Mouse (Mus musculus) brain, embryonic 18.5 days (tissue): ENCODE data around the gene Eif6.
A peak's percentile ranks its signal among the peaks of the same experiment; 100 is the strongest.

ENCODE experiments used
- DNase-seq: peaks from one replicate; pipeline ENCODE4 v3.0.0-alpha.2; 2012; ENCODE audit warnings: low read depth, low spot score

Gene Eif6

DNA sequence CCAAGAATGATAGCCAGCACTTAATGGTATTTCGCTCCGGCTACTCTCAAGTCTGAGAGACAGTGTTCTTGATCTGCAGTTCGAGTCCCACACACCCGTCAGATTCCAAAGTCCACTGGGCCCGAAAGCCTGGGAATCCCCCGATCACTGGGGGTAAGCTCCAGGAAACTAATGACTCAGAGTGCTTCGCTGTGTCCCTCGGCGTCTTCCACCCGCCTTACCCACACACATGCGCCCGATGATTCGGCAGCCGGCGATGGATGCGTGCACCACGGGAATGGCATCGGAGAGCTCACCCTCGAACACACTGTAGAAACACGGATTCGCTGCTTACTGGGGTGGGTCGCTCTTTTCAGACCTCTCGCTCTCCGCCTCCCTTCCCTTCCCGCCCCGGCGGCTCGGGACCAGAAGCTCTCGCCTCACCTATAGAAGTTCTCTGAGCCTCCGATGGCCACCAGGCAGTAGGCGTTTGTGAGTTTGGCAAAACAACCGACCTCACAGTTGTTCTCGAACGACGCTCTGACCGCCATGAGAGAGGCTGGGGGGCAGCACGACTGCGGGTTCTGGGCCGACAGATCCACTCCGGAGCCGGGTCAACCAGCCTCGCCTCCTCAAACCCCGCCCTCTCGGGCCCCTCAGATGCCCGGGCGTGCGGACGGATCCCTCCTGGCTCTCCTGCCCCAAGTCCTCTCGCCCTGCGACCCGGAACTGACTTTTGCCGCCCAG, 658 bp downstream of the Eif6 start:
- no peak for DNase-seq

DNA sequence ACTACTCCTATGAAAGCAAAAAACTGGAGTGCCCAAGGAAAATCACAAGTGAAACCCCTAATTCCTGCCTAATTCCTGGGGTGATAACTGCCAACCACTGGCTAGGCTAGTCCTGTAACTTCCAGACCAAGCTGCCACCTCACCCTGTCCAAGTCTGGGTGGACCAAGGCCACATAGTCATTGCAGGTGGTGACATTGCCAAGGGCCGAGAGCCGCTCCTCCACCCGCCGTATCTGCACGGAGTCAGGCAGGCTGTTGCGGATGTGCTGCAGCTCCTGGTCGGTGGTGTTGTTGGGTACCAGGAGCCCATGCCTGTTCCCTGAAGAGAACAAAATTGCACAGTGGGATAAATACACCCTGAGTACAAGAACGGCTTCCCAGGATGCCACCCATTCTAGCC, 3.0 kb downstream of the Eif6 start:
- DNase-seq = no peak

DNA sequence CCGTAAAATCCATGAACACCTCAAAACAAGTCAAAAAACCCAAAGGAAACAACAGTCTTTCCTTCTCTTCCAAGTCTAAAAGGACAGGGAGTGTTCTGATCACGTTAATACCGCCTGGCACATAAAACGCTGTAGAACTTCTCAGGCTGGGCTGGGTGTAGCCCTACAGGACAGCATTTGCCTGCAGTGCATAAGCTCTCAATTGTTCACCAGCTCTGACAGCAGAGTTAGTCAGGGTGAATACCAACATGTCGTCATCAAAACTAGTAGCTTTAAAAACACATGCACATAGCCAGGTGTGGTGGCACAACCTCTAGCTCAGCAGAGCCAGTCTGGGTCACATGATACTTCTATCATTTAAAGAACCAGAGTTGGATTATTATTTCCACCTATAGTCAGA, 5.9 kb downstream of the Eif6 start:
- no peak for DNase-seq

DNA sequence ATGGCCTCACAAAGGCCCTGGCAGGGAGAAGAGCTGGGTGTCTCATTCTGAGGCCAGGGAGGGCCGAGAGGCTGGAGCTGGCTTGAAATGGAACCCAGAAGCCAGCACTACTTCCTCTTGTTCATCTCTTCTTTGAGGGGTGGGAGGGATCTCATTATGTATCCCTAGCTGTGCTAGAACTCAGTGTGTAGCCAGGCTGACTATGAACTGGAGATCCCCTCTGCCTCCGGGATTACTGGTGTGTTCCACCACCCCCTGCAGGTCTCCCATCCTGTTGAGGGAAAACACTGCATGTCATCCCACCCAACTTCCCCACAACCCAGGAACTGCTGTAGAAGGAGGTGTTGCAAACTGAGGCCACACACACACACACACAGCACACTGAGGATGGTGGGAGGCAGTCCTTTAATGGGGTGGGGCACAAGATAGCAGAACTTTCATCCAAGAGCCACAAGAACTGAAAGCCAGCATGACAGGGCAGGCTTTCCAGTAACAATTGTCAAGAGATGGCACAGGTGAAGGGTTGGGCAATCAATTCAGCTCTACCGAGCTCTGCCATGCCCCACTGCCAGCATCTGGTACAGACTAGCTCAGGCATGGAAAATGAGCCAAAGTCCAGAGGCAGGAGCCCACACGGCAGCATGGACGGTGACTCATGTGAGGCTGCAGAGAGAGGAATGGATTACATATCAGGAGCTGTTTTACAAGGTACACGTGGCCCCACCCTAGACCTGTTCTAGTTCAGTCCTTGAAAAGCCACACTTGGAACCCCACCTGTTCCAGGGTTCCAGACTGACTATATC, 7.1 kb downstream of the Eif6 start:
- DNase-seq = no peak

DNA sequence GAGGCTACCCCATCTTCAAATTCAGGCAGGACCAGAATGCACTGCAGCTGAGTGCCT, 7.5 kb downstream of the Eif6 start, which contains the start of gene BC029722:
Gene BC029722 (minus strand): TSS at position 35 of the 57 bp plus-strand sequence.
- DNase-seq = no peak

DNA sequence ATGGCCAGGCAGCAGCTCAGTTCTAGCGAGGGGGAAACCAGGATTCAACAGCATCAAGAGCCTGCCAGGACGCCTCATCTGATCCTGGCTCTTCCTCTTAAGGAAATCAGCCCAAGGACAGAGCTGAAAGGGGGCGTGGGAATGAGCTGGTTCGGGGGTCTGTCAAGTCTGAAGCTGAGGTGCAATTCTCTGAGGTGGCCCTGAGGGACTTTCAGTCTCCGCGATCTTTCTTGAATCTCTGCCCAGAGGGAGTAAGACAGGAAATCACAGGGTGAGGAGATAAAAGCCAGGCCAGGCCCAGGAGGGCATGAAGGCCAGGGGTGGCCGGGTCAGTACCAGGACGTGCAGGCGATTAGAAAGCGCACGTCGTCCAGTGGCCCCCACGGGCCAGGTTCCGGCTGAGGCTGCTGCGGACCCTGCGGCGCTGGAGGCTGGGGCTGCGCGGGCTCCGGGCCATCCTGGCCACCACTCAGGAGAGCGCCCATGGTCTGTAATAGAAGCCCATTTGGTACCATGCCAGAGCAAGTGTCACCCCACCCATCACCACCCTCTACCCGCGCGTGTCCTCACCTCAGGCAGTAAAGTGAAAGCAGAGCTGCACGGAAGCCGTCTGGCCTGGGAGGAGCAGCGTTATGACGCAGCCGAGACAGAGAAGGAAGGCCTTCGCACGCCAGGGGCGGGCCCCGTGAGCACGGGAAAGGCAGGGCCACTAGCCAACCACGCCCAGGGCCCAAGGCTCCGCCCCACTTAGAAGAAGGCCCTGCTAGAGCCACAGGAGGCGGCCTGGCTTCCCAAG, 7.9 kb downstream of the Eif6 start:
- peak; percentile 76 for DNase-seq

DNA sequence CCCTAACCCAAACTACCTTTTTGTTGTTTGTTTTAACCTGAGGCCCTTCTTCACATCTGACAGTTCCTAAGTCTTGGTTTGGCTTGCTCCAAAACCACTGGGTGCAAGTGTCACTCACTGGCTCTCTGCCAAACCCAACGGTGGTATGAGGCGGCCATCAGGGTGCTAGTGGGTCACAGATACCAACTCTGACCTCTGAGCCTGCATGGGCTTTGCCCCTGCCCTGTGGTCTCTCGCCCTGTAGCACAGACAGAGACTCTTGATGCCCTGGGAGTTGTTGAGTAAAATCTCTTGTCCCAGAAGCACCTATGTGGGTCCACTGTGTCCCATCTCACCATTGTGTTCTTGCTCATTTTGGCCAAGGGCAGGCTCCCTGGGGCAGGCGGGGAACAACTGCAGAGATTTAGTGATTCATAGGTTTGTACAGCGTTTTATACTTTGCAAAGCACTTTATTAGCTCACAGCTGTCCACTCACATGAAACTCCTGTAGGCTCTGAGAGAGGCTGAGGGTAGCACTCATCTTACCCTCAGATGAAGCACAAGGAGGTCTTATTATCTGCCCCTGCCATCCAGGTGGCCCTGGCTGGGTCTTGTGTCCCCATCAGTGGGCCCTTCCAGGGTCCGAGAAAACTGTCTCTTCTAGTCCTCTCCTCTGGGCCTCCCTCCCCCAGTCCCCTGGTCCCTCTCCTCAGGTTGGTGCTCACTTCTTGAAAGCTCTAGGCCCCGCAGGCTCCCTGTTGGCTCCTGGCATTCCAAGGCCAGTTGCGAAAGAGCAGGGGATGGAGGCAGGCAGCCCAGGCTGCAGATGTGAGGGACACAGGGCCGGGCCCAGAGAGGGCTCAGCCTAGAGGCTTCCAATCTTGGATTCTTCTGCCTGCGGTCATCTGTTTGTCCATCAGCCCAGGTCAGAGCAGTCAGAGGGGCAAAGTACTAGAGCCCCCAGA, 9.2 kb downstream of the Eif6 start:
- DNase-seq = no peak

DNA sequence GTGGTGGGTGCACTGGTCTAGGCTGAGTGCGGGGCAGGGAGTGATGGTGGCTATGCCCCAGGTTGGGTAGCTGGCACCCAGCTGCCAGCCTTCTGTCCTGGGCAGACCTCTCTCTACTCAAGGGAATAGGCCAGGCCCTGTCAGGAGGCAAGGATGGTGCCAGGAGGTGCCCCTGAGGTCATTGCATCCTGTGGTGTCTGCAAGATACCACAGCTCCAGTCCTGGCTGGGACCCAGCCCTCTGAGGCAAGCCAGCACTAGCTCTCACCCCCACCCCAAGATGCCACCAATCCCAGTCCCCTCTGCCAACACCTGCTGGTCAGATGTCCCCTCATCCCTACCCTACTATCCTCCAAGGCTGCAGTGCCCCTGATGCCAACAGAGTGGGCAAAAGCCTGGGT, 10.5 kb downstream of the Eif6 start:
- DNase-seq = no peak

DNA sequence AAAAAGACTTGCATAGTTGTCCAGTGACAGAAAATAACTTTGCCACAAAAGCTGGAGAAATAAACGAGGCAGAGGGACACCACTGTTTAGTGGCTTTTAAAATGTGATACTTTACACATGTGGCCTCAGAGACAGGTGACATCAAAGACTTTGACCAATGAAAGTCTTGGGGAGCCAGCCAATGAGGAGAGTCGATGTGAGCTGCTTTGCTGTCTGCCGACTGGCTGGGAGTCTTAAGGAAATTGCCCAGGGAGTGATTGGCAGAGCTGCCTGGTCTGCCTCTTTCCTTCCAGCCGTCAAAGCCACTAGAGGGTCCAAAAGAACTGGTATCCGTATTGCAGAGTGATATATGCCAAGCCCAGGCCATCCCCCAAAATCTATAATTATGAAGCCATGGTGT, 11.9 kb downstream of the Eif6 start:
- no peak for DNase-seq

DNA sequence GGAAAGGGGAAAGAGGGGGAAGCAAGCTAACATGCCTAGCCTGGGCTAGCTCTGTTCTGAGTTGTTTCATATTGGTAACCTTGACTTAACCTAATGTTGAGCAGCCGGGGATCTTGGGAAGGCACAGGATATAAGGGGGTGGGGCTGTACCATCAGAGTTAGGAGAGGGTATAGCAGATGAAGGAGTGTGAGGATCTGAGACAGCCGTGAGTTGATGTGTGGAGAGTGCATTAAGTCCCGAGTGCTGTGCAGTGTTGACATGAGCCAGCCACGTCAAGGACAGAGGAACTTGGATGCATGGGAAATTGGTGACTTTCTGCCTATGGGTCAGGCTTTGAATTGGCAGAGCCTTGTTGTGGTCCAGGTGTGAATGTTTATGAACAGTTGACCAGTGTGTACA, 14.1 kb downstream of the Eif6 start:
- DNase-seq = no peak

DNA sequence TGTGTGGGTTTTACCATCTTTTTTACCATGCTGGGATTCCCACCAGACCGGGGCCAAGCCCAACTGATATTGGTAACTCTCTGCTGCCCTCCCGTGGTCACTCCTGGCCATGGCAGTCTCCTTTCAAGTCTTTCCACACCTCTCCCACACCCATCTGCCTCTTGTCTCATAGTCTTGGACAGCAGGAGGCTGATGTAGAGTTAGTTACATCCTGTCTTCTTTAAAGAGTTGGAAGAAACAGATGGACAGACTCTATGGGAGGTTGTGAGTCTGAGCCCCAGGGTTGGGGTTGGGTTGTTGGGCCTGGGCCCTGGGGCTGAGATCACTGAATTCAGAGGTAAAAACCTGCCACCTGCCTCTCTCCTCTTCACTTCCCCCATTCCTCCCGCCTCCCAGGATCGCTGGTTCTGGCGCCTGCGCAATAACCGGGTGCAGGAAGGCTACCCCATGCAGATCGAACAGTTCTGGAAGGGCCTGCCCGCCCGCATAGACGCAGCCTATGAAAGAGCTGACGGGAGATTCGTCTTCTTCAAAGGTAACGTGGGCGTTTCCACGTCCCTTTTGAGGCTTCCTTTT, 14.8 kb downstream of the Eif6 start:
- DNase-seq = no peak

DNA sequence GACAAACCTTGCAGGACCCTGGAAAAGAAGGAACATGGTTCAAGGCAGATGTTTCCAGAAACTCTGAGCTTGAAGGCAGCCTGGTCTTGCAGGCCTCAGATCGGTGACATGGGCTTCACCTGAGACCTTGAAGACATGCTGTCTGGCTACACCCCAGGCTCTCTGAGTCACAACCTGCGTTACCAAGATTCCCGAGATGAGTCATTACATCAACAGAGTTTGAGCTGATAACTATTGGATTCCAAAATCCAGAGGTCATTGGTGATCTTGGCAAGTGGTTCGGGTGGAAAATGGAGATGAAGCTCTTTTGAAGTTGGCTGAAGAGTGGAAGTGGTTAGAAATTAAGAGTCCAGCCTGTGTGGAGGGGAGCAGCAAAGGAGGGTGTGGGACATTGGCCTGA, 17.1 kb downstream of the Eif6 start:
- no peak for DNase-seq

DNA sequence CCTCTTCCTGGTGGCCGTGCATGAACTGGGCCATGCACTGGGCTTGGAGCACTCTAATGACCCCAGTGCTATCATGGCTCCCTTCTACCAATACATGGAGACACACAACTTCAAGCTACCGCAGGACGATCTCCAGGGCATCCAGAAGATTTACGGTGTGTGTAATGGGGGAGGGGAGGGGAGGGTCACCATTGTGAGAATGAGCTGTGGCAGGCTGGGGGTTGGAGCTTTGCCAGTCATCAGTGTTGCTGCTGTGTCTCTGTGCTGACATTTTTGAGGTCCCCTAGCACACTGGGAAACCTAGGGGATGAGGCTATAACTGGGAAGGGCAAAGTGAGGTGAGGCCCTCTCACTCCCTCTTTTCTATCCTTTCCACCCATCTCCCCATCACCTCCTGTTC, 19.3 kb downstream of the Eif6 start:
- no peak for DNase-seq

DNA sequence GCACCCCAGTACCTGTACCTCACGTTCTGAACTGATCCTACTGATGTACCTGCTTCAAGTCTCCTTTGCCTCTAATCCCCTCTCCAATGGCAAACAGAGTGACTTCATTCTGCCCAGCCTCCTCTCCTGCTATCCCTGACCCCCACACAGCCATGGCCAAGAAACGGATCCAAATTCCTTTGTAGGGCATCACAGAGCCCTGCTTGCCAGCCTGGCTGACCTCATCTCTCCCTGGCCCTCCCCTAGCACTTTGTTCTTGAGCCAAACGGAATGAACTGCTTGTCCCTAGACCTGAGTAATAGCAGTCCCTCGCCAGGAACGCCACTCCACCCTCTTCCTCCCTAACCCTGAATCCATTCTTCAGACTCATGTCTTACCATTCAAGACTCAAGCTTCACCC, 20.2 kb downstream of the Eif6 start:
- DNase-seq = no peak

DNA sequence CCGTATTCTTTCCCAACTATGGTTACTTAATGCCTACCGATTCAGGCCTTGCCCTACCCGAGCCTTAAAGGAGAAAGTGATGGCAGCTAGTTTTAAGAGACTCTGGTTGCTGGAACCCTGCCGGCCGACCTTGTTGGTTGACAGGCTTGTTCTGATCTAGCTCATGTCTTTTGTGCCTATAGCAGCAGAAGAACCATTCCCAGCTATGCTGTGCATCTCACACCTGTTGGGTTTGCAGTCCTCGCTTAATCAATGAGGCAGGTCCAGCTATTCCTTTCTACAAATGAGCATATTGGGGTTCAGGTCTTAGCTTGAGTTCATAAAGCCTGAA, 20.8 kb downstream of the Eif6 start:
- no peak for DNase-seq

DNA sequence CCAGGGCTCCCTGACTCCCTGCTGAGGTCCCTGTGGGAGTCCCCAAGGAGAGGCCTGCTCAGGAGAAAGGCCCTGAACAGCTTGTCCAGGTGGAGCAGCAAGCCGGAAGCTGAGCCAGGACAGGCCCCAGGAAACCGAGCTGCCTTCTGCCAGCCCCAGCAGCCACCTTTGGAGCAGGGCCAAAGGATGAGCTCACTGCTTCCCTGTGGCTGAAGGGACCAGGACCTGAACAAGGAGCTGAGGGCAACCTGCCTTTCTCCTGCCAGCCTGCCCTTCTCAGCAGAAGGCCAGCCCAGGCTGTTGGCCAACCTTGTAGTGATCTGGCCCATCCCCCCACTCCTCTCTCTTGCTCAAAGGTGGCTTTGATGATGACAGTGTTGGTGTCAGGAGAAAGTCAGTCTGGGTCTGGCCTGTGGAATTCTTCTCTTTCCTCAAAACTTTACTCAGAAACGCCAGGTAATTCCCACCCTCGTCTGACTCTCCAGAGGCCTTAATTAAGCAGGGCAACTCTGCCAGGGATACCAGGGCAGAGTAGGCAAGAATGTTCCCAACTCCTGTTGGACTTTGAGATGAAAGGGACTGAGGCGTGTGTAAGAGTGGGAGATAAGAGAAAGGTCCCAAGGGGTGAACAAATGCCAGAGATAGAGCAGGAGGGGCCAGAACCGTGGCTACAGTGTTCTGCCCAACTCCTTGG, 21.3 kb downstream of the Eif6 start:
- no peak for DNase-seq

DNA sequence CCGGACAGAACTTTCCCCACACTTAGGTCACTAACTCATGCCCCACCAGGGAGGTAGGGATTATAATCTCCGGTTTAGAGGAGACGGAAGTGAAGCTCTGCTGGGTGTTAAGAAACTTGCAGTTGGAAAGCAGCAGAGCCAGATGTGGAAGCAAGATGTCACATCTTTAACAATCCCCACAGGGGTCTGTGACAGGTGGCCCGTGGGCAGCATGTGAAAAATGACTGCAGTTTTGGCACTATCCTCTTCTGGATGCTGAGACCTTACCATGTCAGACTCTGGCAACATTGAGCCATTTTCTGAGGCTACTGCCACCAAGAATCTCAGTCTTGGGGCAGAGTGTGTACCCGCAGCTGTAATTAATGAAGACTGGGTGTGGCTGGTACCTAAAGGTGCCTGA, 22.7 kb downstream of the Eif6 start:
- DNase-seq = no peak

DNA sequence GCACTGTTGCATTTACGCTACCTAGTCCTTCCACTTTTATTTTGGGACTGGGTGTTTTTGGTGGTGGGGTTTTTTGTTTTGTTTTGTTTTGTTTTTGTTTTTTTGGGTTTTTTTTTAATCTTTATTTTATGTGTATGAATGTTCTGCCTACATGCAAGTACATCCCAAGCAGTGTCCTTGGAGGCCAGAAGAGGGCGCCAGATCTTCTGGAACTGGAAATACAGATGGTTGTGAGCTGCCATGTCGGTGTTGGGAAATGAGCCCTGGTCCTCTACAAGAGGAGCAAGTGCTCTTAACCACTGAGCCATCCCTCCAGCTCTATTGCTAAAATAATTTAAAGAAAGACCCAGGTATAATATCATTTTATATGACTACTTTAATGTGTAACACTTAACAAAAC, 24.0 kb downstream of the Eif6 start:
- no peak for DNase-seq

DNA sequence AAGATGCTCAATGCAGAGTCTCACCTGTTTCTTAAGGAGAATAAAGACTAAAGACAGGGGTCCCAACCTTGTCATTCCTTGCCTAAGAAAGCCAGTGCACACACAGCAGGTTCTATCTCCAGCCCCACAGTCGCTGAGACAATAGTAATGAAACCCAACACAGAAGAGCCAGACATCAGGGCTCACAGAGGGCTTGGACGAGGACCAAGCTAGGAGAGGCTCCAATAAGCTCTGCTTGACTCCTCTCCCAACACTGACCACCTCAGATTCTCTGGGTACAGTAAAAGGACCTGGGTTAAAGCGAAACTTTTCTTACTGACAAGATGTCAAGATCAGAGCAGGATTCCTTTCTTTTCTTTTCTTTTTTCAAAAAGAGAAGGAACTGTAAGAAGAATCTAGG, 28.1 kb downstream of the Eif6 start:
- DNase-seq = no peak

DNA sequence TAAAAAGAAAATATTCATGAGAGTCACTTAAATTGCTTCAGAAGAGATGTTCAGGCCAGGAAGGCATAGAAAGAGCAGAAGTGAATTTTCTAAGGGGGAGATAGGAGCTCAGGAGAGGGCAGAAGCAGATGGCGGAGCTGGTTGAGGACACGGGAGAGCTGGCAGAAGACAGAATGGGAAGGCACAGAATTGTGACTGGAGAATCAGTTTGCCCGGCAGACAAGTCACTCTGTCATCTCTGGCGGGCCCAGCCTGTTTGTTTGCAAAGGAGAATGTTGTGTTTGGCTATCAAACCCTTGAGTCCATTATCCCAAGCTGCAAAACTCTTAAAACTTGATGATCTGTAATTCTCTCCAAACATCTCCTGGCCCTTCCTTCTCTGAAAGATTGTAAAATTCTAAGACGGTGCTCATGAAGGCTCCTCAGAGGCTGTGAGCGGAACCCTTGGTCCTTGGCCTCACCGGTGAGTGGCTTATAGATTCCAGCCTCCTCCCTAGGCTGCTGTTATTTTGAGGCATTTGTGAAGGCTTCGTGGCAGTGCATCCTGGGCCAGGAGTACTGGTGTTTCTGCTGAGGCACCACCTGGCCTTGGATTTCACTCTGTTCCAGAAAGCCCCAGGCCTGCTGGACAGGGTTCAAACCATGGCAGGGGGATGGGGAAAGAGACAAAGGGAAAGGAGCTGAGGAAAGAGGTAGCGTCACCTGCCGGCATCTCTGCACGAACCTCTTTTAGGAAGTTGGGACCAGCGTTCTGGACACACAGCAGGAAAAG, 31.9 kb downstream of the Eif6 start:
- no peak for DNase-seq
